Mouse (Mus musculus) erythroid progenitor cell, adult 5-6 weeks (primary cell): ENCODE results near the gene Susd2. TPM values are rescaled to one million over a fixed set of nuclear protein-coding genes. Genes with fewer than 3 reads are reported as not detected.

ENCODE experiments used
- ATAC-seq: replicated peaks from 2 replicates; pipeline ENCODE4 v1.8.0; 2016; ENCODE audit warnings: moderate number of reproducible peaks, mild to moderate bottlenecking, moderate TSS enrichment, inconsistent platforms; ENCODE audit not compliant: poor library complexity, low FRiP score, severe bottlenecking
- total RNA-seq, 2 experiments: library from RNA; stranded (forward) in 1 of 2; stranded (reverse) in 1 of 2; fragments of 150-400 nt in 1 of 2; fragments of 186-747, 209-891 nt in 1 of 2; gene quantifications; 2 replicates each; pipeline versions ENCODE4 v1.2.3 to v1.2.4; 2015 to 2017; ENCODE audit warnings: low replicate concordance in 2 of 2

Gene Susd2
- total RNA-seq (2015; ENCODE audit: low replicate concordance) (2.5 and 3.4 TPM in 2 replicates), total RNA-seq (2017; ENCODE audit: low replicate concordance) (2.1 and 2.3 TPM in 2 replicates)

GRCm38 (mm10) chr10:75643741-75644343 lies at the start of gene Susd2:
TSS of gene Susd2 (minus strand) at chr10:75644008.
- ATAC-seq, result peak; percentile 77

DNA sequence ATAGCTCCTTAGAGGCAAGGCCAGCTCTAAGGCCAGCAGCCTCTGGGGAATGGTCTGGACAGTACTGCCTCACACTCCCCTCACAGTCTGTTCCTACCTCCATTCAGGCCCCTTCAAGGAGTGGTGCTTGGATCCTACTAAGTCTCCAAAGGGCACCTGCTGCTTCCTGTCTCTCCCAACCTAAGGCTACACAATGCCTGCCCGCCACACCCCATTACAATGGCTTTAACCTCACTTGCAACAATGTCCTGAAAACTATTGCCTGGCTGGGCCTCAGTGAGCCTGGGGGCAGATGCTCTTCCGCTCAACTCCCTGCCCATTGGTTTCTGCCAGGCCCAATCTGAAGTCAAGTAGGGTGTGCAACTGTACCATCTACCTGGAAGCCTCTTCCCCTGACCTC lies 44.8 kb upstream of the Susd2 start:
- no peak for ATAC-seq

DNA sequence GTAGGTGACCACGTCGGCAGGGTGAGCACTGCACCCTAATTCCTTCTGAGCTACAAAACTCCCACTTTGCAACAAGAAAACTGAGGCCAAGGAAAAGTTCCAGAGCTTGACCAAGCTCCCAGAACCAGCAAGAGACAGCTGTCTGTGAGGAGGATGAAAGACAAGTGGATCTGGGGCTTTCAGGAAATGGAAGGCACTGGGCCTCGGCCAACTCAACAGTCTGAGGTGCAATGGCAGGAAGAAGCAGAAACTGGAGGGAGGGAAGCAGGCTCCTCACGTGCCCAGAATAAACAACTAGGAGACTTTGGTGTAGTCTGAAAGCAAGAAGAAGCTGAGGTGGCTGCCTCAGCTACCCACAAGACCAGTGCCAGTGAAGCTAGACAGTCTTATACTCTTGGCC lies 42.9 kb upstream of the Susd2 start:
- ATAC-seq, result no peak

DNA sequence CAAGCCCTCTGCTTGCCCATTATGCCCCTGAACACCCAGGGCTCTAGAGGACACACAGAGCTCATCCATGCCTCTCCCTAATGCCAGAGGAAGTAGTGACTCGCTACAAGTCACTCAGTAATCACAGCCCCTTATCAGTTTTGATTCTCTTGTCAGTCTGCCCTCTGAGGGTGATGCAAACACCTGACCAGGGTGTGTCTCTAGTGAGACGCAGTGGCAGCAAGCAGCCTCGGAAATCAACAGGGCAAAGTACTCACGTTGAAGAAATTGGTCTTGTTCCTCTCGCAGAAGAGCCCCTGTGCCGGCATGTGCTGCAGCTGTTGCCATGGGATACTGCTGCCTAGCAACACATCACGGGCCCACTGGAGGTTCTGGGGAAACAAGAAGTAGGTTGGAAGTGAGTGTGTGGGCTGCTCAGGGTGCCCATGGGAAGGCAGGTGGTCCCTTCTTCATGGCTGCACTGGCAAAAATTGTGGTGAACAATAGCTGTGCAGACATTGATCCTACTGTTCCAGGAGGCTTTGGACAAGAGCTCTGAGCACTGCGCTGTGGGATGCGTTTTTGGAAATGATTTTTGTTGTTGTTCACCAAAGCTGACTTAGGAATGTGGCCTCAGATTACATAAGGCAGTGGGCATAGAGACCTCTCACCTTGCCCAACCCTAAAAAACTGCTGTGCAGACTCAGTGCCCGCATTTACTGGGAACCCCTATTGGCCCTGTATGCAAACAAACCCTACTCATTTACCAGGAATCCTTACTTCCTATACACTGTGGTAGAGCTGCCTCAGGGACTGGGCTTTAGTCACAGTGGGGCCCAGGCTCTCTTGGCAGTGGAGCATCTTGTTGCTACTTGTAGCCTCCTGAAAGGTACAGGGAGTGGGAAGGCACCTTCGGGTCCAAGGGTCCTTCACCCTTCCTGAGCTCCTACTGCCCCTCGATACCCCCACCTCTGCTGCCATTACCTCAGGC lies 40.5 kb upstream of the Susd2 start:
- no peak for ATAC-seq

DNA sequence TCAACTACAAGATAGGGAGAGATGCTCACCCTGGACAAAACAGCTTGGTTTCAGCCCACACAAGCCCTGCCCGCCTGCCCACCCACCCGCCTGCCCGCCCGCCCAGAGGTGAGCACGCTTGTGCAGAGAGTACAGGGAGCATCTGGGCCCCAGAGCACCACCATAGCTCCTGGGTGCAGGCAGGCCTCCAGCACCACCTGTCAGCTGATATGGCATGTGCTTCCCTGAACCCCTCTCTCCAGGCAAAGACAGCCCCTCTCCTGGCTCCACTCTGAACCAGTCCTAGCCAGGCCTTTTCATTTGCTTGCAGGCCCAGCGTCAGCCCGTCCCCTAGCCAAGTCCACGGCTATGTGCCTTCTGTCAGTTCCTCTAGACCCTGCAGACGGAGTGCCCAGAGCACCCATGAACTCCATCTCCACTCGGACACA lies 36.8 kb upstream of the Susd2 start:
- ATAC-seq, result no peak

GRCm38 (mm10) chr10:75679204-75679603 lies 35.4 kb upstream of the Susd2 start:
- no peak for ATAC-seq

DNA sequence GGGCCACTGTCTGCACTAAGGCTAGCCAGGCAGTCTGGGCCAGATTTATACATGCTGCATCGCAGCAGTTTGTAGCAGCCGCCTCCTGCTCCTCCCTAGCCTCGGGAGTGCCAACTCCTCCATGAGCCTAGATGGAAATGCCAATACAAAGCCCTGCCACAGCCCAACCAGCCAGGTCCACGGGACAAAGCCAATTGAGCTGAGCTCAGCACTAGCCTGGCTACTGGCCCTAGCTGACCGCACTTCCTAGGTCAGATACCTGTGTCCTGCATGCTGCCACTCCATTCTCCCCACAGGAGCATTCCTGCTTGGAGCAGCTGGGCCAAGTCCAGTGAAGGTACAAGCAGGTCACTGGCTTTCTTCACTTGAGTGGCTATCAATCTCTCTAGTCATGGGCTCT lies 34.2 kb upstream of the Susd2 start:
- ATAC-seq, result no peak

DNA sequence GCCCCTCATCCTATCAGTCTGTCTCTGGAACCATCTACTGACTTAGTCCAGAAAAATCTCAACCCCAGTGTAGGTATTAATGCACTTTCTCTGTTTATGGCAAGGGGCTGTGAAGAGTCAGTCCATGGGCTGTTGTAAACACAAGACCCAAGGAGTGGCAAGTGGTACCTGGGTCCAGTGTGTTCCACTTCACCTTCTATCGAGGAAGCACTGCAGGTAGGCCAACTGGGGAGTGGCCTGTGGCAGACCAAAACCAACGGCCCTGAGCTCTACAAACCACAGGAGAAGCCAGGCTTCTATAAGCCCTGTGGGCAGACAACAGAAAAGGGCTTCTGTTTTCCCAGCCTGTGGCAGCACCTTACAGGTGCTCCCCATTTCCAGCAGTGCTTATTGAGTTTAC lies 33.8 kb upstream of the Susd2 start:
- no peak for ATAC-seq

DNA sequence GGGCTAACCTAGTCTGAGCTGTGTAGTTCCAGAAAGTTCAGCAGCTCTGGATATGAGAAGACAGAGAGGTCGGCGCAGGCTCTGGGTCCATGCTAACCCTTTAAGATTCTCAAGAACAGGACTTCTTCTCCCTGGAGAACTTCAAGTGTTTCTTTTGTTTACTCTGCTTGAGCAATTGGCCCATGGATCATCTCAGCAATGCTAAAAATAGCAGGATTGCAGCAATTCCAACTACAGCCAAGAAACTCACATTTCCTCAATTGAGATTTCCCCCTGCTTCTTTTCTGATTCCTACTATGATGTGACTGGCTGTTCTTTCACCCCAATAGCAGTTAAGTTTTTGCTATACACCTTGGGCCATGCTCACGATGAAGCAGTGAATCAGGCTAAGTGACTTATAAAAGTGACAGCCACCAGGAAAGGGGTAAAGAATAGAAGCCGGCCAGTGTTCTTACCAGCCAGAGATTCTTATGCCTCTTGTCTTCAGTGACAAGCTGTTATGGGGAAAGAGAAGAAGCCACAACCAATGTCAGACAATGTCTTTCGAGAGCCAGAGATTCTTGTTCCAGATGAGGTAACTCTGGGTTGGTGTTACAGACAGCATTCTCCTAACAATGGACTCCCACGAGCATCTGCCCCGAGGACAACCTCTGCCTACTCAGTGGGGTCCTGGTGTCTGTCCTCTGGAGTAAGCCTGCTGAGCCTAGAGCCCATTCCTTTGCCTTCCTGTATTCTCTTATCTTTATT lies 33.2 kb upstream of the Susd2 start:
- ATAC-seq, result no peak

DNA sequence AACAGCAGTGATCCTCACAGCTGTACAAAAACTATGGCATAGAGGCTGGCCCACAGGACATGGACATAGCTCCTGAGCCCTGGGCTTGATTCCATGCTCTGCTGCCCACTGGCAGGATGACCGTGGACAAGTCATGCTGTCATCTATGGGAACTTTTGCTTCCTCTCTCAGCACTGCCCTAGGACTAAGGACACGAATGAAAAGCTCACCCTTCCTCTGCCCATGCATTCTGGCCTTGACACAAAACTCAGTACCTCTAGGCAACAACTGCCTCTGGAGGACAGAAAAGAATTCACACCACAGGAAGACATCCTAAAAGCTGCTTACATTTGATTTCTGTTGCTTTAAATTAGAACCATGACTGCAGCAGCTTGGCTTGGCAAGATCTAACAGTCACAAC lies 32.5 kb upstream of the Susd2 start:
- no peak for ATAC-seq

DNA sequence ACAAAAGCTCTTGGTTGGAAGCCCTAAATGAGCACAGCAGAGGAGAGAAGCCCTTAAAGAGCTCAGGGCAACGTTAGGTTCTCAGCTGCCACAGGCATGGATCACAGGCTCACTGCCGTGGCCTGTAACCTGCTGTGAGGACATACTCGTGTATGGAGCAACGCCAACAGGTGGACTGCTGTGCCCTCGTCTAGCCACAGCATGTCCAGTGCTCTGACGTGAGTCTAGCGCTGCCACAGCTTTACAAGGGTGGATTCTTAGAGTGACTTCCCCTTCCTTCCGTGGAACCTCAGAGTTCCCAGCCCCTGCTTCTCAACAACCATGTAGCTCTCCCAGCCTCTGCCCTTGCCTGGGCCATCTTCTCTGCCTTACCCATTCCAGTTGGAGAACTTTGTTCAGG lies 31.8 kb upstream of the Susd2 start:
- ATAC-seq, result no peak

DNA sequence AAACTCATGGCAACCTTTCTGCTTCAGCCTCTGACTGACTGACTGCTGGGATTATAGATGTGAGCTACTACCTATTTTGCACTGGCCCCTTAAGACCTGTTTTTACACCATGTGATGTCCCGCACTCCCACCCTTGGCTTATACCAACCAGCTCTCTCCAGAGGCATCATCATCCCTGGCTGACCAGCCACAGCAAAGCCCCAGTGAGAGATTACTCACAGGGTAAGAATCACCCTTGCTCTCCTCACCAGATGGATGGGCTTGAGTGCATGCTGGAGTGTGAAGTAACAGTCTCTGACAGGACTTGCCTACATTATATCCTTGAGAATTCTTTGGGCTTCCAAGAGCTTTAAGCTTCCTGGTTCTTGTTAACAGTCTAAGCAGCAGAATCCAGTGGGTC lies 26.1 kb upstream of the Susd2 start:
- ATAC-seq, result no peak

DNA sequence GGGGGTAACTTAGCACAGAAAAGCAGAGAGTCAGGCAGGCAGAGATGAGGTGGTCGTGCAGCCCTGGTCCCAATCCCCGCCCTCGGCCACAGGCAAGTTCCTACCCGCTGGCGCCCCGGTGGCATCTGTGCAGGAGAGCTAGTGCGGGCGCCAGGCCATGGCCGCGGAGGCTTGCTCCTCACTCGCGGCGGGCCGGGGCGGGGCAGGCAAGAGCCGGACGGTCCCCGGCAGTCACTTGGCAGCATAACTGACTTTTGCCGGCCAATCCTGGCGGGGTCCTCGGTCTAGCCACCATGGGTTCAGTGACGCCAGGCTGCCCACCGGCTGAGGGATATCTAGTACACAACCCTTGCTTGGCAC lies 24.1 kb upstream of the Susd2 start:
- ATAC-seq, result peak; percentile 78

GRCm38 (mm10) chr10:75667115-75667910 lies 23.5 kb upstream of the Susd2 start:
- ATAC-seq, result peak; percentile 70

DNA sequence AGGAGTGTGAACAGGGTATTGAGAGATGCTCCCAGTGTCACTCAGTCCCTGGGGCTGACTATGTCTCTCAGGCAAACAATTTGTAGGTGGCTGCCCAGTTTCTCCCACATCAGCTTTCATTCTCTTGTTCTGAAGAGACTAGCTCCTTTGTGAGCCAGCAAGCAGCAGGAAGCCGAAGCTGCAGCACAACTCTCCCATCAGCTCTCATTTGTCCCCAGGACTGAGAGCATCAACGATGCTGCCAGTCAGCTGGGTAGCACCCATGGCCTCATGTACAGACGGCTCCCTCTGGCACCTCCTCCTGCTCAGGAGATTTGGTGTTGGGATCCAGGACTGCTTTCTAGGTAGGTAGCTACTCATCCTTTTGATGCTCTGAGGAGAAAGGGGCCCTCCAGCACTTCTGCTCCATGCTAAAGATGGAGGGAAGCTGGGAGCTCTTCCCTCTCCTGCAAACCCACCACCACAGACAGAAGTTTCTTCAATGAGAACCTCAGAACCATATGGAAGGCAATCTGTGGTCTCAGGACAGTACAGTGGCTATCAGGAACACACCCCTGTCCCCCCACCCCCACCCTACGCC lies 22.7 kb upstream of the Susd2 start:
- ATAC-seq, result no peak

DNA sequence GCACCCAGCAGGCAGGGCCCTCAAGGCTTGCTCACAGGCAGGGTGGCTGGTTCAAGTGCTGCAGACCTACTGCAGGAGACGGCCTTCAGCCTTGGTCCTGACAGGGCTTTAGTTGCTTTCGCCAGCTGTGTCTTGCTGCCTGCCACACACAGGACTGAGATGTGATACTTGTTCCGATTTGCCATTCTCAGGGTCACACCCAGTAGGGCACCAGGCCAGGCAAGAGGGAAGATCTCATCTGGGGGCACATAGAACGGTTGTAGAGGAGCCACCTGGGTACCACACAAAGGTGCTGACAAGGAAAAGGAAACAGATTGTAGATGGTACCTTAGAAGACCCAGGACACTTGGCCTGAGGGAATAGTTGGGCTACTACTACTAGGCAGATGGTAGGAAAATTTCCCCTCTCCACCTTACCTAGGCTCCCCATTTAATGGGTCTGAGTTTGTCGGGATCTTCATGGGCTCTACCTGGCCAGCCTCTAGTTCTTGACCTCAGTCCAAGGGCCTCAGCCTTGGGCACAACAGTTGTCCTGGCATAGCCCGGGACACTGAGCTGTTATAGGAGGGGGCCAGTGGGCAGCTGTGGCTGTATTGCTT lies 21.0 kb upstream of the Susd2 start:
- ATAC-seq, result no peak

GRCm38 (mm10) chr10:75662575-75662974 lies 18.8 kb upstream of the Susd2 start:
- ATAC-seq, result no peak

GRCm38 (mm10) chr10:75661876-75662275 lies 18.1 kb upstream of the Susd2 start:
- no peak for ATAC-seq

DNA sequence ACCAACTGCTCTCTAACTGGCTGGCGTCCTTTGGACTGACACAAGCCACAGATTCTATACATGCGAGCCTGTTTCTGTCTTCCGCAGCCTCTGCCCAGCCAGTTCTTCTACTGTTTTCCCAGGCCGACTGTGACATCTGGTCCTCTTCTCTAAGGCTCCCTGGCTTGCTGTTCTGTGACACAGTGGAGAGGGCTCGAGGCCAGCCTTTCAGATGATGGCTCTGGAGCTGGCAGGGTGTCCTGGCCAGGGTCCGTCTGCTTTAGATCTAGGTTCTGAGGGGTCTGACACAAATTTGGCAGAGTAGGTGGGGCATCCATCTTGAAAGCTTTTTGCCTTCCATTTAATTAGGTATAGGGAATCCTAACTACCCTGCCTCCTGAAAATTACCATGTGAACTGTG lies 17.6 kb upstream of the Susd2 start:
- no peak for ATAC-seq
